8 mouse cellular contexts compared by ENCODE assay signal in genomic region chr1:166244285-166244684, GRCm38 (mm10). TPM values are rescaled to one million over a fixed set of nuclear protein-coding genes. Genes with fewer than 3 reads are reported as not detected.
A peak's percentile ranks its signal among the peaks of the same experiment; 100 is the strongest.
DNase-seq lines count a peak whose midpoint lies in the region; ATAC-seq lines count a peak whose summit lies in the region.
"Had no signal": no experiment of that assay in that cellular context is flagged by ENCODE, and none has a peak within 500 bp of the region (broad histone marks: within the 10 kb centered on the region; RNA-seq: fewer than 3 reads in every experiment).

No protein-coding gene starts in this region.

- peak; percentile 63 to 94 for DNase-seq in left cerebral cortex, postnatal 25 days (ENCODE audit: low spot score in 2 of 2)
- DNase-seq in left cerebral cortex, adult 11 months (ENCODE audit: low spot score): no peak
- peak; percentile 11 for DNase-seq in right cerebral cortex, postnatal 14 days
- DNase-seq in adrenal gland, adult (ENCODE audit: inconsistent age in 2 of 2, low spot score in 1 of 2): no peak

- peak; percentile 98 for ATAC-seq in common myeloid progenitor, adult 5-6 weeks (replicated peaks; ENCODE audit: low read depth, poor library complexity, severe bottlenecking)
- peak; percentile 97 for ATAC-seq in granulocyte monocyte progenitor cell, adult 5-6 weeks (replicated peaks; ENCODE audit: poor library complexity, severe bottlenecking)
- ATAC-seq in megakaryocyte-erythroid progenitor cell, adult 5-6 weeks (replicated peaks; ENCODE audit: low FRiP score, low TSS enrichment, poor library complexity, severe bottlenecking): no peak

- intact Hi-C loops in left cerebral cortex, postnatal 25 days (cut with DNase I): loop anchor here (1.0 to 5.0 kb wide), 3 partner anchors 36 to 62 kb away; no protein-coding TSS in a partner anchor

RNA-seq across cellular contexts. Expression of gene Mael, which starts 5.7 kb away (rescaled TPM):
- under 1 TPM in 1 of 2 experiments, not detected in 1; 0.57 TPM for total RNA-seq in left cerebral cortex, postnatal 25 days (2021)
- not detected in 2 replicates for total RNA-seq in common myeloid progenitor, adult 5-6 weeks (2017)
- not detected in 2 replicates for total RNA-seq in granulocyte monocyte progenitor cell, adult 5-6 weeks (2014; fragmentation: Nextera tagmentation)
- not detected in 2 replicates for total RNA-seq in granulocyte monocyte progenitor cell, adult 5-6 weeks (2017)
- total RNA-seq in megakaryocyte-erythroid progenitor cell, adult 5-6 weeks (2014; fragmentation: Nextera tagmentation): not detected in 2 replicates
- not detected in 2 replicates for total RNA-seq in megakaryocyte-erythroid progenitor cell, adult 5-6 weeks (2017)
- total RNA-seq: left cerebral cortex, adult 2 months had no signal

RNA-seq across cellular contexts. Expression of gene Ildr2, which starts 9.7 kb away (rescaled TPM):
- 100 to 1,000 TPM; 115 to 128 TPM for total RNA-seq in left cerebral cortex, postnatal 25 days (2021)
- not detected in 2 replicates for total RNA-seq in common myeloid progenitor, adult 5-6 weeks (2017)
- total RNA-seq in granulocyte monocyte progenitor cell, adult 5-6 weeks (2014; fragmentation: Nextera tagmentation): not detected in 2 replicates
- total RNA-seq in granulocyte monocyte progenitor cell, adult 5-6 weeks (2017): not detected in 2 replicates
- total RNA-seq in megakaryocyte-erythroid progenitor cell, adult 5-6 weeks (2014; fragmentation: Nextera tagmentation): not detected in 2 replicates
- total RNA-seq in megakaryocyte-erythroid progenitor cell, adult 5-6 weeks (2017): not detected in 2 replicates

Comparison
In these comparisons a context has a peak if more than half of its experiments do, and no peak if none do; other contexts are left out.
1. DNase-seq: peak in left cerebral cortex, postnatal 25 days (2 of 2) and right cerebral cortex, postnatal 14 days (single experiment); none in left cerebral cortex, adult 11 months (single experiment) and adrenal gland, adult (0 of 2).
2. RNA of gene Ildr2, which starts 9.7 kb away (total RNA-seq): 115 to 128 TPM in left cerebral cortex, postnatal 25 days; not detected in common myeloid progenitor, adult 5-6 weeks, not detected in granulocyte monocyte progenitor cell, adult 5-6 weeks and not detected in megakaryocyte-erythroid progenitor cell, adult 5-6 weeks; every median in the first group is over 100 times any median in the second.